Mouse (Mus musculus) kidney, embryonic 16.5 days (tissue): ENCODE measurements around the gene Nrg3. TPM values are rescaled to one million over a fixed set of nuclear protein-coding genes. Genes with fewer than 3 reads are reported as not detected.

Experiments used
- ATAC-seq: fragments of 200-750 bp; cut with Nextera tagmentation; 2 replicates; pipeline ENCODE4 v1.8.0; 2017; ENCODE audit warnings: moderate TSS enrichment; ENCODE audit not compliant: low FRiP score, low TSS enrichment
- H3K27ac ChIP-seq: fragments of 300-500 bp; sonication (generic); 2 replicates; pipeline ENCODE4 v1.5.1; 2014; ENCODE audit warnings: low read length
- H3K27me3 ChIP-seq: fragments of 300-500 bp; sonication (generic); 2 replicates; pipeline ENCODE4 v1.6.1; 2014; ENCODE audit warnings: low read length, control low read depth, mixed read lengths; ENCODE audit not compliant: insufficient read depth
- H3K36me3 ChIP-seq: fragments of 300-500 bp; sonication (generic); 2 replicates; pipeline ENCODE4 v1.6.1; 2014; ENCODE audit warnings: low read length, control low read depth, mixed read lengths; ENCODE audit not compliant: insufficient read depth
- H3K4me1 ChIP-seq: fragments of 300-500 bp; sonication (generic); 2 replicates; pipeline ENCODE4 v1.6.1; 2014; ENCODE audit warnings: low read length, control low read depth, mixed read lengths; ENCODE audit not compliant: insufficient read depth
- H3K4me2 ChIP-seq: fragments of 300-500 bp; sonication (generic); replicated peaks from 2 replicates; pipeline ENCODE4 v1.6.1; 2014; ENCODE audit warnings: low read depth, low read length
- H3K4me3 ChIP-seq: fragments of 300-500 bp; sonication (generic); 2 replicates; pipeline ENCODE4 v1.5.1; 2014; ENCODE audit warnings: mild to moderate bottlenecking, low read length
- H3K9ac ChIP-seq: fragments of 300-500 bp; sonication (generic); replicated peaks from 2 replicates; pipeline ENCODE4 v1.6.1; 2014; ENCODE audit warnings: low read length
- H3K9me3 ChIP-seq: fragments of 300-500 bp; sonication (generic); 2 replicates; pipeline ENCODE4 v1.6.1; 2016; ENCODE audit warnings: low read length, control low read depth
- WGBS: fragments of 180-500 bp; shearing (Covaris S2); extraction: QIAGEN DNeasy Blood & Tissue Kit; methylation state at CpG from one replicate; pipeline ENCODE4 v1.1.7; 2014; 5-methylcytosine and 5-hydroxymethylcytosine counted together
- polyA plus RNA-seq: library from polyadenylated mRNA; unstranded; fragments of >200 nt; fragmentation: Nextera tagmentation; extraction: Ambion mirVana; gene quantifications from 2 replicates; pipeline ENCODE4 v1.2.1, GENCODE M21; 2015

The Nrg3 gene
- polyA plus RNA-seq, 1 experiment from 2014 or later, result 0.45 TPM

DNA sequence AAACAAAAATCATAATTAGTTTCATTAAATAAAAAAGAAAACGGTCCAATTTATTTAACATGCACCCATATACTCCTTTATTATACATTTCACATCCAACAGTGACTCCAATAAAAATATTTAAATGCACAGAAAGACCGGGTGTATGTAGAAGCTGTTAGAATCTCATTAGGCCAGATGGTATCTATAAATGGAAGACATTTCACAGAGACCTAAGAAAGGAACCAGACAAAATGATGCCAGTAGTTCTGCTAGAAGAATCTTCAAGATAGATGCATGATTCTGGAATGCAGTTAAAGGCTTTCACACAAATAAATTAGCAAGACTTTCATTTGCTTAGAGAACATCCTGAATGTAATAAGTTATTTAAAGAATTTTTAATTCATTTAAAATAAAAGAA lies 602.3 kb downstream of the Nrg3 start:
- no peak overlapping the region for H3K4me2 ChIP-seq
- H3K27me3 ChIP-seq, result no peaks in the 10 kb centered on the region
- no peak overlapping the region for H3K4me3 ChIP-seq
- 56% methylated on average over 2 of the region's 2 CpGs for WGBS
- no peaks in the 10 kb centered on the region for H3K36me3 ChIP-seq
- no peaks in the 10 kb centered on the region for H3K4me1 ChIP-seq
- no peak overlapping the region for H3K27ac ChIP-seq
- H3K9ac ChIP-seq, result no peak overlapping the region
- no peaks in the 10 kb centered on the region for H3K9me3 ChIP-seq
- no peak for ATAC-seq

- H3K9me3 ChIP-seq, result no peaks in the 10 kb centered on the region
- no peak for ATAC-seq
- H3K4me2 ChIP-seq, result no peak overlapping the region
- no peaks in the 10 kb centered on the region for H3K36me3 ChIP-seq
- H3K27me3 ChIP-seq, result no peaks in the 10 kb centered on the region
- H3K27ac ChIP-seq, result no peak overlapping the region
- whole genome bisulfite sequencing, result 89% methylated on average over 1 of the region's 1 CpGs
- H3K4me1 ChIP-seq, result no peaks in the 10 kb centered on the region
- H3K9ac ChIP-seq, result no peak overlapping the region
- H3K4me3 ChIP-seq, result no peak overlapping the region
Measured at GRCm38 (mm10) chr14:38847566-38847965, 625.3 kb downstream of the Nrg3 start.

GRCm38 (mm10) chr14:38847091-38847490 lies 625.8 kb downstream of the Nrg3 start:
- 97% methylated on average over 1 of the region's 1 CpGs for WGBS
- no peak for ATAC-seq
- H3K27me3 ChIP-seq, result no peaks in the 10 kb centered on the region

GRCm38 (mm10) chr14:38835006-38835405 lies 637.9 kb downstream of the Nrg3 start:
- H3K9ac ChIP-seq, result no peak overlapping the region
- no peak overlapping the region for H3K4me3 ChIP-seq
- H3K4me1 ChIP-seq, result no peaks in the 10 kb centered on the region
- no peaks in the 10 kb centered on the region for H3K36me3 ChIP-seq
- no peak overlapping the region for H3K27ac ChIP-seq
- 87% methylated on average over 4 of the region's 4 CpGs for WGBS
- no peak for ATAC-seq
- no peaks in the 10 kb centered on the region for H3K9me3 ChIP-seq
- H3K4me2 ChIP-seq, result no peak overlapping the region
- H3K27me3 ChIP-seq, result no peaks in the 10 kb centered on the region

More at GRCm38 (mm10) chr14:38847091-38847490, 625.8 kb downstream of the Nrg3 start:
- no peaks in the 10 kb centered on the region for H3K36me3 ChIP-seq
- H3K4me3 ChIP-seq, result no peak overlapping the region
- H3K9ac ChIP-seq, result no peak overlapping the region
- H3K4me2 ChIP-seq, result no peak overlapping the region
- no peaks in the 10 kb centered on the region for H3K4me1 ChIP-seq
- no peaks in the 10 kb centered on the region for H3K9me3 ChIP-seq
- no peak overlapping the region for H3K27ac ChIP-seq

DNA sequence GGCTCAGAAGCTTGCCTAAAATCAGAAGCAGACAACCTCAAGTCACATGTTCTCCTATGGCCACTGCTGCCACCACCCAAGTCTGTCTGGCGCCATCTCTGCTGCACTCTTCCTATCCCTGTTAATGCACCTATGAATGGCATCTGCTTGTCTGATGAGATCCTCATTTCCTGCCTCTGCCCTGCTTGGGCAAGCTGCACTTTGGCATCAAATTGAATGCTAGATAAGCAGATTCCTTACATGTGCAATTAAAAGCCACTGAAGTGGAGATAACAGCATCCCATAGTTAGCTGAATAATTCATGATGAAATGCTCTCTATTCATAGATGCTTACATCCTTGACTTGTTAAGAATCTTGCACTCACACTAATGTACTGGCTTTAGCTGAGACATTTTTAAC lies 648.0 kb downstream of the Nrg3 start:
- H3K36me3 ChIP-seq, result no peaks in the 10 kb centered on the region
- no peaks in the 10 kb centered on the region for H3K9me3 ChIP-seq
- ATAC-seq, result no peak
- H3K4me3 ChIP-seq, result no peak overlapping the region
- no peak overlapping the region for H3K9ac ChIP-seq
- no peaks in the 10 kb centered on the region for H3K27me3 ChIP-seq
- no peaks in the 10 kb centered on the region for H3K4me1 ChIP-seq
- no peak overlapping the region for H3K27ac ChIP-seq
- no peak overlapping the region for H3K4me2 ChIP-seq
- 77% methylated on average over 1 of the region's 1 CpGs for WGBS

GRCm38 (mm10) chr14:38797027-38797426 lies 675.9 kb downstream of the Nrg3 start:
- Histone ChIP-seq H3K9me3 (no peaks in the 10 kb centered on the region), H3K27me3 (no peaks in the 10 kb centered on the region), H3K27ac (no peak overlapping the region), H3K4me2 (no peak overlapping the region), H3K9ac (no peak overlapping the region), H3K4me1 (no peaks in the 10 kb centered on the region), H3K4me3 (no peak overlapping the region), H3K36me3 (no peaks in the 10 kb centered on the region)
- 85% methylated on average over 3 of the region's 3 CpGs for WGBS
- no peak for ATAC-seq

- no peak overlapping the region for H3K4me2 ChIP-seq
- H3K36me3 ChIP-seq, result no peaks in the 10 kb centered on the region
- H3K9me3 ChIP-seq, result no peaks in the 10 kb centered on the region
- H3K27ac ChIP-seq, result no peak overlapping the region
- no peak overlapping the region for H3K9ac ChIP-seq
- WGBS, result 82% methylated on average over 5 of the region's 5 CpGs
- H3K27me3 ChIP-seq, result no peaks in the 10 kb centered on the region
- H3K4me3 ChIP-seq, result no peak overlapping the region
- no peaks in the 10 kb centered on the region for H3K4me1 ChIP-seq
- no peak for ATAC-seq
Measured at GRCm38 (mm10) chr14:38775291-38776116, 697.4 kb downstream of the Nrg3 start.

- no peaks in the 10 kb centered on the region for H3K9me3 ChIP-seq
- H3K4me3 ChIP-seq, result no peak overlapping the region
- no peak overlapping the region for H3K9ac ChIP-seq
- no peak for ATAC-seq
- H3K4me2 ChIP-seq, result no peak overlapping the region
- H3K4me1 ChIP-seq, result no peaks in the 10 kb centered on the region
- no peaks in the 10 kb centered on the region for H3K36me3 ChIP-seq
- H3K27me3 ChIP-seq, result no peaks in the 10 kb centered on the region
- no peak overlapping the region for H3K27ac ChIP-seq
- WGBS, result 66% methylated on average over 1 of the region's 1 CpGs
Measured at GRCm38 (mm10) chr14:38774811-38775210, 698.1 kb downstream of the Nrg3 start.

DNA sequence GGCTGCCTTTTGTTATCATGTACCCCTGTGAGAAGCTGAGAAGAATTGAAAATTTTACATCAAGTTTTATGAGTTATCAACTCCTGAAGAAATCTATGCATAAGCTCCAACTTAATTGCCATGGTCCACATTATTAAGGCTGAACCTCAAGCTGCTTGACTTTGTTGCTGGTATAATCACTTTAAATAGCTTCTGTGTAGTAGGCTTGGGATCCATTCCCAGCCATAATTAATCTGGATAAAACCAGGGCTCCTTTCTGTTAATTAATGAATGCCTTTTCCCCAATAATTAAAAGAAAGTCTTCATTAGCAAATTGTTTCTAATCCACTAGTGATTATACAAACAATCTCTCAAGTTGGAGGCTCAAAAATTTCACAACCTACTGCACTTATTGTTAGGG lies 742.4 kb downstream of the Nrg3 start:
- no peaks in the 10 kb centered on the region for H3K36me3 ChIP-seq
- no peaks in the 10 kb centered on the region for H3K4me1 ChIP-seq
- H3K4me3 ChIP-seq, result no peak overlapping the region
- no peak overlapping the region for H3K27ac ChIP-seq
- no peak overlapping the region for H3K9ac ChIP-seq
- H3K4me2 ChIP-seq, result no peak overlapping the region
- H3K9me3 ChIP-seq, result no peaks in the 10 kb centered on the region
- no peaks in the 10 kb centered on the region for H3K27me3 ChIP-seq
- no peak for ATAC-seq

DNA sequence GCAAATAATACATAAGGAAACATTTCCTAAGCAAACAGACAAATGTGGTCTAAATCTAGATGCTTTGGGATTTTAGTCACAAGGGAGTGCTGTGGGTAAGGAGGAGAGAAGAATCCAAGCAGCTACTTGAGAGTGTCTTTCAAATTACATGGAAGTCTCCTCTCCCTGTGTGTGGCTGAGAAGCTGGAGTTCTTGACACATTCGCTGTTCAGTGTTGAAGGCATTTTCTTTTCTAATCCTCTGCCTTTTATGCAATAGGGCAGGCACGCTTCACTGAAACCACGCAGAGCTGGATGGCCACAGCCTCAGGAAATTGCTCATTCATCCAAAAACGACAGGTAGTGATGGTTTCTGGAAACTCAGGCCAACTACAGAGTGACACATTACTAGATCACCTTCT lies 769.0 kb downstream of the Nrg3 start:
- H3K36me3 ChIP-seq, result no peaks in the 10 kb centered on the region
- no peaks in the 10 kb centered on the region for H3K4me1 ChIP-seq
- H3K27ac ChIP-seq, result no peak overlapping the region
- H3K9ac ChIP-seq, result no peak overlapping the region
- H3K9me3 ChIP-seq, result no peaks in the 10 kb centered on the region
- no peak overlapping the region for H3K4me3 ChIP-seq
- no peak overlapping the region for H3K4me2 ChIP-seq
- no peaks in the 10 kb centered on the region for H3K27me3 ChIP-seq
- WGBS, result 44% methylated on average over 4 of the region's 4 CpGs
- ATAC-seq, result no peak
